Mouse (Mus musculus): ENCODE results near the gene P3h4.

GRCm38 (mm10) chr11:100437901-100438300 lies 23.3 kb upstream of the P3h4 start:
- TF ChIP-seq TAL1 (IDR thresholded peaks at IDR 0.05; ENCODE audit: low read length): no peak
- TF ChIP-seq GATA1 (IDR thresholded peaks at IDR 0.05; ENCODE audit: low read length): no peak
